Mouse (Mus musculus): ENCODE data around the gene Sympk. TPM values are rescaled to one million over a fixed set of nuclear protein-coding genes. Genes with fewer than 3 reads are reported as not detected.

Sympk gene
- total RNA-seq, 2 experiments from 2014 or later = 106 to 109 TPM

GRCm38 (mm10) chr7:19094471-19094825 lies 70.3 kb downstream of the Sympk start, which contains the start of gene Six5:
TSS of gene Six5 (plus strand) at chr7:19094594.
- no peak for DNase-seq (ENCODE audit: low spot score in 2 of 2)
- intact Hi-C loops (cut with DNase I) = no loop called here

GRCm38 (mm10) chr7:19094826-19095750 lies 70.9 kb downstream of the Sympk start:
- intact Hi-C loops (cut with DNase I) = no loop called here
- DNase-seq (ENCODE audit: low spot score in 2 of 2) = no peak

DNA sequence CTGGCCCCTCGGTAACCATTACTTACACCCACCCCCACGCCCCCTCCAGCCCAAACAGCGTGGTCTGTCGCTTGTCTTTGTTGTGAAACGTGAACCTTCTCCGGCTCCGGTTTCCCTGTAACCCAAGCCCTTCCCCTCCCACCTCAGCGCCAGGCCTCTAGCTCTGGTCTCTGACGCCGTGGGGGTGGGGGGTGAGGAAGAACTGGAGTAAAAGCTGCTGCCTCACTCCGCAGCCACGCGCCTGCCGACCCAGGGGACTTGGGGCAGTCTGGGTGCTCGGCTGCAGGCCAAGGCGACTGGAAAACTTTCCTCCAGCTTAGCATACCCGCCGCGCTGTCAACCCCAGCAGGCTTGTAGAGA lies 71.6 kb downstream of the Sympk start:
- intact Hi-C loops (cut with DNase I) = no loop called here
- DNase-seq (ENCODE audit: low spot score in 2 of 2) = no peak

DNA sequence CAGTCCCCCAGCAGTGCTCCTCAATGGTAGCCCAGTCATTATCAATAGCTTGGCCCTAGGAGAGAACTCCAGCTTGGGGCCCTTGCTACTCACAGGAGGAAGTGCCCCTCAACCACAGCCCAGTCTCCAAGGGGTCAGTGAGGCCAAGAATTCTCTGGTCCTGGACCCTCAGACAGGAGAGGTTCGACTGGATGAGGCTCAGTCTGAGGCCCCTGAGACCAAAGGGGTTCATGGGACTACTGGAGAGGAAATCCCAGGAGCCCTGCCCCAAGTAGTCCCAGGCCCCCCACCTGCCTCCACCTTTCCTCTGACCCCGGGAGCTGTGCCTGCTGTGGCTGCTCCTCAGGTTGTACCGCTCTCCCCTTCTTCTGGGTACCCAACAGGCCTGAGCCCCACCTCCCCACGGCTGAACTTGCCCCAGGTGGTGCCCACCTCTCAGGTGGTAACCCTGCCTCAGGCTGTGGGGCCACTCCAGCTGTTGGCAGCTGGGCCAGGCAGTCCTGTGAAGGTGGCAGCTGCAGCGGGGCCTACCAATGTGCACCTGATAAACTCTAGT lies 72.3 kb downstream of the Sympk start:
- intact Hi-C loops (cut with DNase I) = no loop called here
- no peak for DNase-seq (ENCODE audit: low spot score in 2 of 2)

GRCm38 (mm10) chr7:19097217-19097616 lies 73.0 kb downstream of the Sympk start:
- intact Hi-C loops (cut with DNase I) = no loop called here
- DNase-seq (ENCODE audit: low spot score in 2 of 2) = no peak

GRCm38 (mm10) chr7:19097863-19098262 lies 73.7 kb downstream of the Sympk start:
- no peak for DNase-seq (ENCODE audit: low spot score in 2 of 2)
- intact Hi-C loops (cut with DNase I) = no loop called here

GRCm38 (mm10) chr7:19098811-19099210 lies 74.6 kb downstream of the Sympk start:
- intact Hi-C loops (cut with DNase I) = no loop called here
- no peak for DNase-seq (ENCODE audit: low spot score in 2 of 2)

GRCm38 (mm10) chr7:19100290-19100689 lies 76.1 kb downstream of the Sympk start:
- DNase-seq (ENCODE audit: low spot score in 2 of 2) = no peak
- intact Hi-C loops (cut with DNase I) = no loop called here

DNA sequence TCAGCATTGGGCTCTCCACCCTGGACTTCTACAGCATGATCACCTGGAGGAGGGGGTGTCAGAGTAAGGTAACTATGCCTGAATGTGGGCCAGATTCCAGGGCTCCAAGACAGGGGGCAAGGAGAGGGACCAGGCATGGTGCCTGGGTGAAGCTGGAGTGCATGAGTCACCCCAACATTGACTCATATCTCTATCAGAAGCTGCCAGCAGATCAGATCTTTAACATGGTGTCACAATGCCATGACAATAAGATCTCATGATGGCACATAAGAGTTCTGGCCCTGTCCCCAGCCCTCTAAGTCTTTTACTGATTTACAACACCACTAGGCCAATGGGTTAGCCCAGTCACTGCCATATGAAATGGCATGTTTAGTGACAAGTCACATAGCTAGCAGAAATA lies 79.6 kb downstream of the Sympk start:
- DNase-seq (ENCODE audit: low spot score in 2 of 2) = no peak
- intact Hi-C loops (cut with DNase I) = no loop called here

Small RNA genes within 50 kb of the gene (microRNA-seq; reads per million reads assigned to microRNA genes)
- gene Mir3100 = 3.4 to 5.7 reads per million in 2 experiments

Other genes starting within 250 kb of the Sympk start
- gene Psg19, start 225.9 kb upstream of the Sympk start, total RNA-seq (2021) = not detected
- not detected for gene Psg17, start 202.8 kb upstream of the Sympk start, total RNA-seq (2021)
- 1 to 10 TPM; 1.3 to 2.0 TPM for gene Mill2, start 184.4 kb upstream of the Sympk start, total RNA-seq (2021)
- gene Pglyrp1, start 153.0 kb upstream of the Sympk start, total RNA-seq (2021) = 10 to 100 TPM; 25.1 to 34.5 TPM
- gene Ccdc61, start 114.0 kb upstream of the Sympk start, total RNA-seq (2021) = 10 to 100 TPM; 11.6 to 13.0 TPM
- 100 to 1,000 TPM; 105 to 110 TPM for gene Nova2, start 98.5 kb upstream of the Sympk start, total RNA-seq (2021)
- under 1 TPM; 0.42 to 0.75 TPM for gene Nanos2, start 37.0 kb upstream of the Sympk start, total RNA-seq (2021)
- 10 to 100 TPM; 39.9 to 42.2 TPM for gene Mypop, start 33.1 kb upstream of the Sympk start, total RNA-seq (2021)
- gene Irf2bp1, start 20.3 kb upstream of the Sympk start, total RNA-seq (2021) = 10 to 100 TPM; 42.5 to 45.2 TPM
- not detected for gene Foxa3, start 839 bp upstream of the Sympk start, total RNA-seq (2021)
- gene Rsph6a, start 30.3 kb downstream of the Sympk start, total RNA-seq (2021) = under 1 TPM; 0.29 to 0.49 TPM
- gene Dmwd, start 51.9 kb downstream of the Sympk start, total RNA-seq (2021) = 100 to 1,000 TPM; 151 to 162 TPM
- gene Dmpk, start 59.5 kb downstream of the Sympk start, total RNA-seq (2021) = 10 to 100 TPM; 34.3 to 36.7 TPM
- 1 to 10 TPM; 1.6 TPM for gene Six5, start 70.2 kb downstream of the Sympk start, total RNA-seq (2021)
- under 1 TPM; 0.48 to 0.76 TPM for gene Gm4969, start 94.0 kb downstream of the Sympk start, total RNA-seq (2021)
- 10 to 100 TPM; 11.5 to 12.6 TPM for gene Fbxo46, start 95.5 kb downstream of the Sympk start, total RNA-seq (2021)
- 10 to 100 TPM; 19.6 to 21.9 TPM for gene Qpctl, start 124.9 kb downstream of the Sympk start, total RNA-seq (2021)
- 10 to 100 TPM; 84.3 to 88.7 TPM for gene Snrpd2, start 125.3 kb downstream of the Sympk start, total RNA-seq (2021)
- gene Gipr, start 141.8 kb downstream of the Sympk start, total RNA-seq (2021) = 1 to 10 TPM; 1.6 to 2.8 TPM
- gene Eml2, start 152.0 kb downstream of the Sympk start, total RNA-seq (2021) = 100 to 1,000 TPM; 167 to 183 TPM
- 1 to 10 TPM; 5.2 to 5.5 TPM for gene Gpr4, start 188.2 kb downstream of the Sympk start, total RNA-seq (2021)
- 10 to 100 TPM; 40.0 to 43.9 TPM for gene Opa3, start 204.0 kb downstream of the Sympk start, total RNA-seq (2021)
- 10 to 100 TPM; 18.4 to 21.1 TPM for gene Vasp, start 247.4 kb downstream of the Sympk start, total RNA-seq (2021)

Measured in left cerebral cortex, postnatal 14 days (tissue).